Mouse (Mus musculus): Measurements from ENCODE around the gene Vsx2. TPM values are rescaled to one million over a fixed set of nuclear protein-coding genes. Genes with fewer than 3 reads are reported as not detected.

Gene Vsx2
- not detected for total RNA-seq (2023)

GRCm38 (mm10) chr12:84569336-84569970, at the start of gene Vsx2:
Gene Vsx2, plus strand, starts transcription at chr12:84569762.

GRCm38 (mm10) chr12:84616977-84617630, 47.5 kb downstream of the Vsx2 start, which contains the start of gene Abcd4:
Gene Abcd4, minus strand, starts transcription at chr12:84617413.

GRCm38 (mm10) chr12:84640654-84641053, 71.1 kb downstream of the Vsx2 start, which contains the start of gene Vrtn:
Gene Vrtn, plus strand, starts transcription at chr12:84641019.

Other genes starting within 250 kb of the Vsx2 start
- 10 to 100 TPM; 22.9 to 23.9 TPM for gene Coq6, start 208.1 kb upstream of the Vsx2 start, total RNA-seq (2023)
- 1 to 10 TPM; 1.3 TPM for gene Fam161b, start 207.9 kb upstream of the Vsx2 start, total RNA-seq (2023)
- gene Entpd5, start 160.7 kb upstream of the Vsx2 start, total RNA-seq (2023) = 10 to 100 TPM; 40.1 to 47.5 TPM
- 1 to 10 TPM; 1.5 to 1.9 TPM for gene Bbof1, start 160.7 kb upstream of the Vsx2 start, total RNA-seq (2023)
- 10 to 100 TPM; 34.9 to 37.8 TPM for gene Rnf113a2, start 152.6 kb upstream of the Vsx2 start, total RNA-seq (2023)
- gene Aldh6a1, start 118.8 kb upstream of the Vsx2 start, total RNA-seq (2023) = 10 to 100 TPM; 10.8 to 12.8 TPM
- 10 to 100 TPM; 18.6 to 19.0 TPM for gene Lin52, start 118.3 kb upstream of the Vsx2 start, total RNA-seq (2023)
- 10 to 100 TPM; 20.1 to 20.7 TPM for gene Abcd4, start 47.7 kb downstream of the Vsx2 start, total RNA-seq (2023)
- gene Vrtn, start 71.3 kb downstream of the Vsx2 start, total RNA-seq (2023) = not detected
- not detected for gene Syndig1l, start 129.1 kb downstream of the Vsx2 start, total RNA-seq (2023)
- 100 to 1,000 TPM; 194 to 210 TPM for gene Npc2, start 203.4 kb downstream of the Vsx2 start, total RNA-seq (2023)
- 10 to 100 TPM; 51.2 to 53.8 TPM for gene Isca2, start 203.5 kb downstream of the Vsx2 start, total RNA-seq (2023)